Mouse (Mus musculus) ovary, postnatal 14 days (tissue): Measurements from ENCODE around the gene Gldn.

Source experiments
- DNase-seq: peaks from one replicate; pipeline ENCODE4 v3.0.0; 2022; ENCODE audit warnings: low spot score

The Gldn gene

DNA sequence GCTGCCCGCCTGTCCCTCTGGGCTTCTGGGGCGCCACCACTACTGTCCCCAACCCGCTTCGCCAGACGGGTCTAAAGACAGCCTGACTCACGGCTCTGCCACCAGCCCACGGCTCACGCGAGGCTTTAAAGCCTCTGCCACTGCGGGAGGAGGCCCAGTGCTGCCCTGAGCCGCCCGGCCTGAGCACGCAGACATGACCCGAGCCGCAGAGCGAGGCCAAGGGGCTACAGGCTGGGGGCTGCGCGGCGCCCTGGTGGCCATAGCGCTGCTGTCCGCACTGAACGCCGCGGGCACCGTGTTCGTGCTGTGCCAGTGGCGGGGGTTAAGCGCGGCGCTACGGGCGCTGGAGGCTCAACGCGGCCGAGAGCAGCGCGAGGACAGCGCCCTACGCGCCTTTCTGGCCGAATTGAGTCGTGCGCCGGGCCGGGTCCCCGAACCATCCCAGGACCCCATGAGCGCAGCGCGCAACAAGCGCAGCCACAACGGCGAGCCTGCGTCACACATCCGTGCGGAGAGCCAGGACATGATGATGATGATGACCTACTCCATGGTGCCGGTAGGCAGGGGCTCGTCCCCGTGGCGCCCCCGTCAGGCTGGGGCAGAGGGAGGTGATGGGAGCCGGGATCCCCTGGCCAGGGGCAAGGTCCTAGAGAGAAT is at the start of gene Gldn:
Gldn (plus strand) TSS at position 156 of the 657 bp plus-strand sequence.
- DNase-seq = peak; percentile 21

DNA sequence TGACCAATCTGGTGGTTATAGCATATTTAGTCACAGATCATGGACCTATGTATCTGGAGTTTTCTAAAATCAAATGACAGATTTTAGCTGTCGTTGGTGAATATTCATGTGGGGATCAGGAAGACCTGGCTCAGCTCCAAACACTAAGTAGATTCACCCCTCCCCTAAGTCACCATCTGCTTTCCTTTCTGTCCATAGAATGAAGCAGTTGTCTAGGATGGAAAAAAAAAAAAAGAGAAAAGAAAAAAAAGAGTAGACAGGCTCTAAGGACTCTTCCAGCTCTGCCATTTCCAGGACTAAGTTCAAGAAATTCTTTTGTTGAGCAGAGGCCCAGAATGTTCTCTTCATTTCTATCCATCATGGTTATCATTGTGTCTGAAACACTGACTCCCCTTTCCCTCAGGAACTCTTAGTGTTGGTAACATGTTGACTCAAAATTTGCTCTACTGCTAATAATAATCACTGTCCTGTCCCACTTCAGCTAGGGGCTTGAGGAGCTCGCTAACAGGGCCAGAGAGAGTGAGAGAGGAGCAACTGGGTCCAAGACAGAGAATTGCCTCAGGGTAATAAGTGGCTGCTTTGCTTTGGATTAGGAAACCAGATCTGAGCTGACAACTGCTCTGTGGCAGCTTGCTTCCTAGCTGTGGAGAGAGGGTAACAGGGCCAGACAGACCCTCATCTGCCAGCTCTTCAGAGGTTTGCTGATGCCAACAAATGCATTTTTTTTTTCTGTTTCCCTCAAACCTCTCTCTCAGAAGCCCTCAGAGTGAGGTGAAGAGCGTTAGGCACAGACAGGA is 41.2 kb upstream of the Gldn start:
- DNase-seq = no peak

DNA sequence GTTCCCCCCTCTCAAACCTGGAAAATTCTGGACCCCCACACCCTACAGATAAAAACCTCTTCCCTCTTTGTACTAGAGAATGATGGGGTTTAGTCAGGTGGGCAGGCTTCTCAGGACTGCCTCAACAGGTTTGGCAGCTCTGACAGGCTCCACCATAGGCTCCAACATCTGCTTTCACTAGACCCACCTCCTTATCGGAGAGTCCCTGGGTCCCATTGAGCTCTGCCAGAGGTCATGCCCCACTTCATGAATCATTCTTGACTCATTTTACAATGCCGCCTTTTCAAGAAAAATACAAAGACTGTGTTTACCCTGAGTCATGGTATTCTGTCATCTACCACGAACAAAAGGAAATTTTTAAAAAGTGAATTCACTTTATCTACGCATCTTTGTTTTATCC is 21.5 kb upstream of the Gldn start:
- DNase-seq = no peak

DNA sequence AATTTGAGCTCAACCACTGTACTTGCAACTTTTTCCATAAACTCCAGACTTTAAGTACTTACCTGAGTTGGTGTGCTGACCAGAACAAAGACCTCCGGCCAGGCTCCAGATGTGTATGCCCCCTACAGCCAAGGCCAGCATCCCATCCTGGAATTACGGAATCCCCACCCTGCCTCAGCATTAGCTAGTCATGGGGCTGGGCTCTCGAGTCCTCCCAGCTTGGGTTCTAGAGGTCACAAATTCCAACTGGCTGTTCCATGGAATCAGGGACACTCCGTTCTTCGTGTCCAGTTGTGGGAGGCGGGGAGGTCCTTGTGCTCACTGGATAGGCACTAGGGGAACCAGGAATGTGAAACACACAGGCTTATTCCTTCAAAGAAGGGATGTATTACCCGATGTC is 18.3 kb upstream of the Gldn start, which contains the start of gene Cyp19a1:
Cyp19a1 (minus strand) TSS at position 101 of the 400 bp plus-strand sequence.
- DNase-seq = no peak

DNA sequence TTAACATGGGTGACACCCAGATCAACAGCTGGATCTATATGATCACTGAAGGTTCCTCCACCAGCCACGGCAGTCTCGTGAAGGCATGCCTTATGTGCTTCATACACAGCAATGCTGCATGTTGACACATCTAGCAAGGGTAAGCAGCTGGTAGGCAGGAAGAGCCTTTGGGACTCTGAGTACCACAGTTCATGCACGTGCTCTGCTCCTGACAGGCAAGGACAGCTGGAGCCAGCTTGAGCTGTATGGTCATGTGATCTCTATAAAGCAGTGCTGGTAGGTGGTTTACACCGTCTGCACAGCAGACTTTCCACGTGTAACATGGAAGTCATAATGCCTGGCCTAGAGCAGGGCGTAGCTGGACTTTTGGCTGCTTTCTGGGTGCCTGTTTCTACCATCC is 16.3 kb upstream of the Gldn start:
- DNase-seq = no peak

DNA sequence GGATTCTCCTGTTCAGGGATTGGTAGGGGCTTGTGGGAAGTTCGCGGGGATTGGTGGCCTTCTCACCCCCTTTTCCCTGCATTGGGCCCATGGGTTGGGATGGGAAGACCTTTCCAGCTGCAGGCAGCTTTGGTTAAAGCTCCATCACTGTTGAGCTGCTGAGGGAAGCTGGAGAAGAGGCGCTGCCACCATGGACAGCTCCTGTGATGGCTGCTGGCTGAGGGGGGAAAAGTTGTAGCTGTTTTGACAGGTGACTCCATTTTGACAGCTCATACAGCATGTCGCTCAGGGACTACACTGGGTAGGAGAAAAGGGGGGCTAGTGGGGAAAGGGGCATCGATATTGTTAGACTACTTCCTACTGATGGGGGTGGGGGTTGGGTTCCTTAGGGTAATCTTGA is 15.4 kb upstream of the Gldn start:
- DNase-seq = peak; percentile 3

DNA sequence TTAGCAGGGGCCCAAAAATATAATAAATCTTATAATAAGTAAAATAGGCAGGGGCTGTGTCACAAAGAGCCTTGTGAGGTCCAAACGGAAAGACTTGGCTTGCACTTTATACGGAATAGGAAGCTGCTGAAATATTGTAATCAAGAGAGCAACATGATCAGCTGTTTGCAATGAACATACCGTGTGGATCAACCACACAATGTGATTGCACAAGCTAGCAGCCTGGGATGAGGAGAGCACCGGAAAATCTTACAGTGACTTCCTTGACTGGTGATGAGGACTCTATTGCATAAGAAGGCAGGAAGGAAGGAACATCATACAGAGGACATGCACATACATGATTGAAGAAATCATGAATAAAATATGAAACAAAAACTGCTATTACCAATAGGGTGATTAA is 11.0 kb upstream of the Gldn start:
- no peak for DNase-seq

DNA sequence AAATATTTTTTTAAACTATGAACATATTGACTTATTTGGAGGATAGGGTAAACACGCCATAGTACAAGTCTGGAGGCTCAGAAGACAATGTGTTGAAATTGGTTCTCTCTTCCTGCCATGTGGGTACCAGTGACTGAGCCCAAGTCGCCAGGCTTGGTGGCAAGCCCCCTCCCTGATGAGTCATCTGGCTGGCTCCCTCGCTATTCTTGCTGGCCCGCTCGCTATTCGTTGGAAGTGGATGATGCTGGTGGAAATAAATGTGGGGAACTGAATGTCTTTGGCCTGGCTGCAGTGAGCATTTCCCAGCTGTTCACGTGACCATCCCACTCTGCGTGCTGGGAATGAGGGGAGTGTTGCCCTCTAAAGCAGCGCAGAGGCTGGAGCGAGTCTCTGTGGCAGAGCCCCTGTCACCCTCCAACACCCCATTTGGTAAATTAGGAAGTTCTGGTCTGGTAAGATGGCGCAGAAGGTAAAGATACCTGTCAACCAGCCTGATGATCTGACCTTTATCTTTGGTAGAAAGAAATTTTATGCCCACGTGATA is 7.2 kb upstream of the Gldn start:
- no peak for DNase-seq

DNA sequence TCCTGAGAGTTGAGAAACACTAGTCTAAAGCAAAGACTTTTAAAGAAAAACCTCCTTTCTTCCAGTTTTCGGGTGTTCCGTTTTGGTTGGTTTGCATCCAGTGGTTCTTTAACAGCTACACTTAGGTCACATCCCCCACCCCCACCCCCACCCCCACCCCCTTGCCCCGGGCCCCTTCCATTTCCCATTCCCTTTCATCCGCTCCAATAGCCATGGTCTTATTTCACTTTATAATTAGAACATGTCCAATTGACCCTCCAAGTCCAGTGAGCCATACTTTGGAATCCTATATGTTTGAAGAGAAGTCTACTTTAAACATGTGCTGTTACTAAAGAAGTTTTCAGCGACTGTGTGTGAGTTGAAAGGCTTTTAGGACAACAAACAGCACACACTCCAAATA is 1.5 kb downstream of the Gldn start:
- DNase-seq = no peak

DNA sequence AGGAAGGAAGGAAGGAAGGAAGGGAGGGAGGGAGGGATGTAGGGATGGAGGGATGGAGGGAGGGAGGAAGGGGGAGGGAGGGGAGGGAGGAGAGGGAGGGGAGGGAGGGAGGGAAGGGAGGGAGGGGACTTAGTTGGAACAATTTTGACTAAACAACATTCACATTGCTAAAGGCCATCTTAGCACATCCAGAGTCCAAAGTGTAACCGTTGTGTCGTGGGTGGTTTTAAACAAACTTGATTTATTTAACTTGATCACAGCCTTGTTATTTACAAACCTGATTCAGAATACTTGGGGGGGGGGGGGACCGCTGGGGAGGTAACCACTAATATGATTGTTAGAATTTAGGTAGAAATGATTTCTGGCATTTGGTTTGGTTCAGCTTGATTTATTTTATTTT is 13.1 kb downstream of the Gldn start:
- DNase-seq = no peak

DNA sequence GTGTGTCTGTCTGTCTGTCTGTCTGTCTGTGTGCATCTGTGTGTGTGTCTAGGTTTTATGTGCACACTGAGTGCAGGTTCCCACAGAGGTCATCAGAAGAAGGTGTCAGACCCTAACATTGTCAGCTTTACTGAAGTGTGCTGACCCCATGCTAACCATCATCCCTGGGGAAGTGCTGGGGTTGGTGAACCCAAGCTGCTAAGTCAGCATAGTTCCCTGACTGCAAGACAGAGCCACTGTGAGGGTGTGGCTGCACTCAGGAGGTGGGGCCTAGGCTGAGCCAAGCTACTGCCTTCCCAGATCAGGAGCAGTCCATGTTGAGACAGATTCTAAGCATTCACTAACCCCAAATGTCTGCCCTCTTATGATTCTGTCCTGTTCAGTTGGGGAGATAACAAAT is 13.5 kb downstream of the Gldn start:
- no peak for DNase-seq

DNA sequence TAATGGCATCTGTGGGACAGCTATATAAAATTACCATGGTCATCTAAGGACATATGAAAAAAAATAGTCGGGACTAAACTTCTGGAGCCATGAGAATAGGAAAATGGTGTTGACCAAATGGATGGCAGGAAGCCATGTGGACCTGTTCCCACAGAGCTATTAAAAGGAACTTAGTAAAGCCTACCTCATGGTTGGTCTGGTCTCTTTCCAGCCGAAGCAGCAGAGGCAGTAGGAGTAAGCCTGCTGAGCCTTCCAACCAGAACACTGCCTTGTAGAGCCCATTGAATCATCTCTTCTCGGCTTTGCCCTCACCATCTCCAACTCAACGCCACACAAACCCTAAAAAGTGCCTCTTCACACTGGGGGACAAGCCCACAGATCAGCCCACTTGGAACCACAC is 15.0 kb downstream of the Gldn start:
- DNase-seq = no peak

DNA sequence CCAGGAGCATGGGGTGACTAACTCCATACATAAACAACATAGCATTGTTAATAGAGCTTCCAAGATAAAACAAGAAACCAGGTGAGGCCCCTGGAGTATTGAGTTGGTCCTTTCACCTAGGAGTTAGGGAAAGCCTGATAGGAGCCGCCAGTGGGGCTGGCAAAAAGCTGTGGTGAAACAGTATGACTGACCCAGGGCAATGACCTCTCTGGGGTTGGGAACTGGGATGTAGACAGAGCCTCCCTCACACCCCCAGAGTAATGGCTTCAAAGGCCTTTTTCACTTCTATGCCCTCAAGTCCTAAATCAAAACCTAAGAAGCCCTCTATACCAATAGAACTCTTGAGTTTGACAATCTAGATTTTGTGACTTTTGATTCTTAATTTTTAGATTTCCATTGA is 21.9 kb downstream of the Gldn start:
- no peak for DNase-seq

DNA sequence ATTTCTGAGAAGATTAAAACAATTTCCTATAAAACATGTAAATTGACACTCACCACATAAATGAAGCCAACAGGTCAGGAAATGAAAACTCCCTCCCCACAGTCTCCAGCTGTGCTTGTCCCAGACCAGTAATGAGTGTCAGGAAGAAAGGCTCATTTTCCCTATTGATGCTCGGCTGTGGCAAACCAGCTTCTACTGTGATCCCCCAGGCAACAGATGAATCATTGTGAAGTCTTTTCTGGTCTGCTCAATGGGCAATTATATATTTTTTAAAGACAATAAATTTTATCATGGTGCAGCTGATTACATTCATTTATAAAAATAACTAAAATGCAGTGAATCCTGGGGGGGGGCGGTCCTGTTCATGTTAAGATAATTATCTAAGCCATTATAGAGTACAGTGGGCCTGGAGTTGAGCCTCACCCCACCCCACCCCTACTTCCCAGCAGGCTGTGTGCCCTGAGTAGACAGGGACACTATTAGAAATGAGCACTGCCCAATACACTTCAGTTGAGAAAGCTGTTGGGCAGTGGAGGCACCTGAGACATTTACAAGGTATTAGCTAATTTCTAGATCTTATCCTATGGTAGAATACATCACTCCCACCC is 22.6 kb downstream of the Gldn start:
- no peak for DNase-seq

DNA sequence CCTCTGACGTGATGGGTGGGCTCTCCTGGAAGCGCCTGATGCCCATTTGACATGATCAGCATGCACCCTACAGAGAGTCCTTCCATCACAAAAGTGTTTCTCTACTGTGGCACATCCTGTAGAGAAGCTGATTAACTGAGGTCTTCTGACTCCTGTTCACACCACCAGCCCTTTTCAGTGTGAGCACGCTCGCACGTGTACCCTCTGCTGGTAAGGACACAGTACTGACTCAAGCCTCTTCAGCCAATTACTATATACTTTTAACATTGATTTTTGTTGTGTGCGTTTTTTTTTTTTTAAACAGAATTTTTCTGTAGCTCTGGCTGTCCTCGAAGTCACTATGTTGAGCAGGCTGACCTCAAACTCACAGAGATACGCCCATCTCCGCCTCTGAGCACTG is 30.1 kb downstream of the Gldn start:
- no peak for DNase-seq

DNA sequence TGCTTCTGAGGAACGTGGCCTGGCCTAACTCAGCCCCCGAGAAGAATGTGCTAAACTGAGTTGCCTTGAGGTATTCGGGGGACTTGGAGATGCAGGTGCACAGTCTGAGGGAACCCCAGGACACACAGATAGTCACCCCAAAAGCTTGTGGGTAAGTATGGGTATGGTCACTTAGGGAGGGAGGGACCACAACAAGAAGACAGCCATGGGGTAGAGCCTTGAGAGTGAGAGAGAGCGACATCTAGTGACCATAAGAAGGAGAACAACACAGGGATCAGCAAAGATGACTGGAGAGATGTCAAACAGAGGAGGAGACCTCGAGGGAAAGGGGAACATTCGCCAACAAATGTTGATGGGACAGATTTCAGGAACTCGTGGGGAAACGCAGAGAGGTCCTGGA is 37.2 kb downstream of the Gldn start:
- no peak for DNase-seq

DNA sequence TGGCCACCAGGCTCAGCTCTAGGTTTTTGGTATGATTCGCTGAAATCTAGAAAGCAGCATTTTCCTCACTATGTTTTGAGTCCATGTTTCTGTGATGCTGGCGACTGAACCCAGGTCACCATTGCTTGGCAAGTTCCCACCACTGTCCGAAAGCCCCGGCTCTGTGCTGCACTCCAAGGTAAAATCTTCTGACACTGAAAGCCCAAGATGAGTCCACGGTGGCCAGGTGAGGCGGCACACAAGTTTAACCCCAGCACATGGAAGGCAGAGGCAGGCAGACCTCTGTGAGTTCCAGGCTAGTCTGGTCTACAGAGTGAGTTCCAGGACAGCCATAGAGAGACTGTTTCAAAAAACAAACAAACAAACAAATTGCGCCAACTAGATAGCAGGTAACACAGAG is 42.9 kb downstream of the Gldn start:
- DNase-seq = no peak

DNA sequence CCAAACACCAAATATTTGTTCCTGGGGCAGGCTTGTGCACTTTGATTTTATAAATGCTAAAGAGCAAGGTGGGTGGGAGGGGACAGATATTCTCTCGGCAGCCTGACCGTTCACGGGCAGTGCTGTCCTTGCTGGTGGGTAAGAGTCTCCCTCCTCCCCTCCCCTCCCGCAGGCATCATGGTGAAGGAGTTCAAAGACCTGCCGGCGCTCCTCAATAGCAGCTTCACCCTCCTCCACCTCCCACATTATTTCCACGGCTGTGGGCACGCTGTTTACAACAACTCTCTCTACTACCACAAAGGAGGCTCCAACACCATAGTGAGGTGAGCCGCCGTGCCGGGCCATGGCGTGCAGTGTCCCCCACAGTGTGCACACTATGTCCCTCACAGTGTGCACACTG is 49.3 kb downstream of the Gldn start:
- no peak for DNase-seq

DNA sequence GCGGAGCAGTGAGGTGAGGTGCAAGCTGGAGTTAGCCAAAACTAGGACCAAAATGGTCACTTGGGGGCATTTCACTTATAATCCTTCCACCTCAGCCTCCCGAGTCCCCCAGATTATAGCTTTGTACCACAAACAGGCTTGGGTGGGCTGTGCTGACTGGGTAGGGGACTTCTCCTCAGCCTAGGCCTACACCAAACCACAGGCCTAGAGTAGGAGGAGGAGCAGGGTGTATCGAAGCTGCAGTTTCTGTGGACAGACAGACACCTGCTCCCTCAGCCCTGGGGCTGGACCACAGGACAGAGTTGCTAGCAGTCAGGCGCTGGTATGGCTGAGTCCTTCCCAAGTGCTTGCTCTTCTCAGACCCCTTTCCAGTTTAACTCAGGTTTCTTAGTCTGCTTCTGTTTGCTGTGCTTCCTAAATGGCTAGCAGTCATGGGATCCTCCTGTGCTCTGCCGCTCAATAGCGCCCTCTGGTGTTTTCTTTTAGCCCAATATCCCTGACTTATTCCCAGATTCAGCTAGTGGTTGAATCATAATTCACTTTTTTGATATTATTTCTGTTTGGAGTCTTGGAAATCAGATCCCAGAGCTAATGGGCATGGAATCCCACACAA is 50.4 kb downstream of the Gldn start:
- peak; percentile 50 for DNase-seq

DNA sequence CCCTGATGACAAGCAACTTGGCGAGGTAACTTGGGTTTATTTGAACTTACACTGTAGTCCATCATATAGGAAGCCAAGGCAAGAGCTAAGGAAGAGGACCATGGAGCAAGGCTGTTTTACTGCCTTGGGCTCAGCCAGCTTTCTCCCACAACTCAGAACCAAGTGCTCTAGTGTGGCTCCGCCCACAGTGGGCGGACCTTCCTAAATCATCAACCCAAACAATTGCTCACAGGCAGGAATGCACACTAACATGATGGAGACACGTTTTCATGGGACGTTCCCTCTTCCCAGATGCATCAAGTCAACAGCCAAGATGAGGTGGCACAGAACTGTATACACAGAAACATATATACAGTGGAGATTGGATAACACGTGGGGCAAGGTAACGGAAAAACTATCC is 55.7 kb downstream of the Gldn start:
- no peak for DNase-seq

DNA sequence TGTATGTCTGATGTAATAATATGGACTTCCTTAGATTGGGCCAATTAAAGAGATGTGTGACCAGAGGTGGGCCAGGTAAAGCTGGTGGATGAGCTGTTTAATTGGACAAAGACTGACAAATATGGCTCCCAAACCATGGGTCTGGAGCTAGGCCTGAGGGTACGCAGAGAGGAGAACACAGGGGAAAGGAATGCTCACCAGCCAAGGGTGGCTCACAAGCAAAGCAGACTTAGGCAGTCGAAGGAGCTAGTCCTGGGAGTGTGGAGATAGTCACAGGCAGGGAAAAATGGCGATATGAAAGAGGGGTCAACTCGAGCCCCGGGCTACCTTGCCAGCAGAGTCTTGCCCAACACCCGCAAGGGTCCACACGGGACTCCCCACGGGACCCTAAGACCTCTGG is 70.5 kb downstream of the Gldn start:
- DNase-seq = no peak
